Mouse (Mus musculus) adrenal gland, postnatal 14 days (tissue): ENCODE measurements at regions not wholly inside any gene's neighbourhood (a gene's known extent, or its start where the extent isn't known, plus 50 kb on each side); places are given as distances from the start of the nearest gene placed in this dataset.
"Not testable (repeated sequence)": the region's sequence is repeated elsewhere in the genome, so short reads cannot be mapped to it uniquely, and the experiment has no call there.

ENCODE experiments used
- DNase-seq: peaks from one replicate; pipeline ENCODE4 v3.0.0; 2021; ENCODE audit warnings: mixed read lengths
- microRNA-seq, 2 experiments: library from miRNA; unstranded; fragments of <30 nt; microRNA quantifications; one replicate each; pipeline ENCODE4 v1.2.0; 2021

DNA sequence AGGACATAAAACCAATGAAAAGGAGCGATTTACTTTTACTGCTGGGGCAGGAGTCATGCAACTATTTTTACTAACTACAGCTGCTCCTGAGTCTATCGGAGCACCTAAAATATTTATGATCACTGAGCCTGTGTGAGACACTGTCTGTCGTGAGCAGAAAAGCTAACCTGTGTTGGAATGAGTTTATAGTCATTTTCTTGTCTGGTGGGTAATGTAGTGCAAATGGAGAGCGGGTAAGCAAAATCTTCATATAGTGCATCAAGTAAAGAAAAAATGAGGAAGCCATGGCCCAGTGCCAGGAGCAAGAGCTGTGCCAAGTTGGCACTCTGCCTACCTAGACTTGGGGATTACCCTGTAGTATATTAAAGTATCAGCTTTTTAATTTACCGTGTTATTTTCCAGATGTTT lies 1363.1 kb upstream of the Got2 start:
- DNase-seq: peak; percentile 31

DNA sequence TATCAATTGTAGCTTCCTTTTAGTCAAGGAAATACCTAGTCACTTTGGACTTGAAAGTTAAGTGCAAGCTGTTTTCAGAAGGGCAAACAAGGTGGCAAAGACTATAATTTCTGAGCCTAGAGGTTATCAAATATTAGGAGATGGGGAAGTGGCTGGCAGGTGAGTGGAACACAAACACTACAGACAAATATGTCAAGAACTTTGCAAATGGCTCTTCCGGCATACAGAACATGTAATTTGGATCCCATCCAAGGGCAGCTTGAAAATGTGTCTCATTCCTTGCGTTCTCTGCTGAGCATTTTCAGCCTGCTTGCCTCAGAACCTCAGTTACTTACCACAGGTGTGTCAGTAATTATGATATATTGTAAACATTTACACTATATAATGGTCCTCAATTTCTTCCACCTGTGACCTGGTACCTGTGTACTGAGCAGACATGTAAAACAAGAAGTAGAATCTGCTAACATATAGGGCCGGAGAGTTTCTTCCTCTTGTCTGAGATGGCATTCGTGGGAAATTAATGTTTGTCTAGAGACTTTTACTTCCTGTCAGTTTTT lies 1346.3 kb upstream of the Got2 start:
- DNase-seq: no peak

DNA sequence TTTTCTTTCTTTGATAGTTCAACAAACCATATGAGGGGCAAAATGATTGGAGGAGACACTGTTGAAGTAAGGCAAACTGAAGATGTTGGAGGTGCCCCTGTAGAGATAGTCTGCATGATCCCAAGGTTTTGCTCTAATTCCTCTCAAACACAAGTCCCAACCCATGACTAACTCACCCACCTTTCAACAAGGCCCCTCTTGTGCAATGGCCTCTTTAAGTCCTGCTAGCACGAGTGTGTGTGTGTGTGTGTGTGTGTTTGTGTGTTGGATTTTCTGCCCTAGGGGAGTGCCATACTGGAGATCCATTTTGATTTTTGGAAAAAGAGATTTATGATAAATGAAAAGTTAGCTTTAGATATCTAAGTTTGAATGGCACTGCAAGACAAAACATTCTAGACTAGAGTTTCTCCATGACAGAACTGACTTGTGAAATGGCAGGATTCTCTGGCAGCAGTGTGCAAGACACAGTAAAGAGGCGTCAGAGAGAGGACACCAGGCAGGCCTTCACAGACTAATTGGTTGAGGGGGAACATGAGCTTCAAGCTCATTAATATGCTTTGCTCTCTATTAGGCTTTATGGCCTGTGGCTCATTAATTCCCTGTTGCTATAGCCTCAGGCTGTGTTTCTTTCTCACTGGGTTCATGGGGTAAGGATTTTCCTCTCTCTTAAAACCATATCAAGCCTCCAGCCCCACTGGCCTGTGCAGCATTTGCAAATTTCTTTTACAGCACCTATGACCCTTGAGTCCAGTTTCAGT lies 1344.5 kb upstream of the Got2 start:
- DNase-seq: no peak

DNA sequence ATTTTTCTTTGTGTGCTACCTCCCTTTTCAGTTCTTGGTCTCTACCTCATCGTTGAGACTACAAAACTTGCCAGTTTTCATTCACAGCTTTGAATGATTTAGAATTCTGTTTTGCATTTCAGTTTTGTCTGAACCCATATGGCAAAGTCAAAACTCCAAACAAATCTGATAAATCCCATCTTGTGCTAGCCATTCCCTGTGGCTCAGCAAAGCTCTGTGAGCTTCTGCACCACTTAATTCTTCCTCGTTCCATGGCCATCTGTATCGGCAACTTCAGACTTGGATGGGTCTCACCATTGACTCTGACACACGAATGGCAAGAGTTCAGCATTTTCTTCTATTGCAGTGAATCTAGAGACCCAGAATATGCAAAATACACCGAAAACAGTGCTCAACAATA lies 1343.3 kb upstream of the Got2 start:
- DNase-seq: no peak

DNA sequence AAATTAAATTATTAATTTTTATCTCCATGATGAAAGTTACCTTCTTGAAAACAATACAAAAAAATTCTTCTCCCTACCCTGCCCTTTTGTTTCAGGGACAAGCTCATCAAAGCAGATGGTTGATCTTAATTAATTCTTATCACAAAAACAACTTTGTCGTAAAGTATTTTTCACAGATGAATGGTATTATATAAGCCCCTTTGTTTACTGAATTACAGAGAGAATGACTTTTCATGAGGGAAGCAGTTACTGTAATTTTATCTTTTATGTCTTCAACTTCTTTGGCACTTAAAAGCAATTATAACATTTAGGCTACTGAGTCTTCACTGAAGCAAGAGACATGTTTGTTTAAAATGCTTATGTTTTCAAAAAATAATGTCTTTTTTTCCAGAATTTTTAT lies 1303.5 kb upstream of the Got2 start:
- no peak for DNase-seq

DNA sequence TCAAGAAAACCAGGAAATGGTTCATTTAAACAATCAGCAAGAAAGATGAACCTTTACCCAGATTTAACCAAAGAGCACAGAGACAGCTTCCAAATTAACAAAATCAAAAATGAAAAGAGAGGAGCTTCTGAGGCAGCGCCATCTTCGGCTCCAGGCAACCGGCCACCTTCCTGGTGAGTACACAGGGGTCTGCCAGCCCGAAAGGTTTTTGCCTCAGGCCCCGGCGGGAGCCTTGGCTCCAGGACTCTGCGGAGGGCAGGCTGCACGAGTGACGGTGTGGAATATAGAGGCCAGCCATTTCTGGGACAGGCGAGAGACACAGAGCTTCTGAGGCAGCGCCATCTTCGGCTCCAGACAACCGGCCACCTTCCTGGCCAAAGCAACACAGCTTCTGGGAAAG lies 1295.5 kb upstream of the Got2 start:
- not testable (repeated sequence) for DNase-seq

DNA sequence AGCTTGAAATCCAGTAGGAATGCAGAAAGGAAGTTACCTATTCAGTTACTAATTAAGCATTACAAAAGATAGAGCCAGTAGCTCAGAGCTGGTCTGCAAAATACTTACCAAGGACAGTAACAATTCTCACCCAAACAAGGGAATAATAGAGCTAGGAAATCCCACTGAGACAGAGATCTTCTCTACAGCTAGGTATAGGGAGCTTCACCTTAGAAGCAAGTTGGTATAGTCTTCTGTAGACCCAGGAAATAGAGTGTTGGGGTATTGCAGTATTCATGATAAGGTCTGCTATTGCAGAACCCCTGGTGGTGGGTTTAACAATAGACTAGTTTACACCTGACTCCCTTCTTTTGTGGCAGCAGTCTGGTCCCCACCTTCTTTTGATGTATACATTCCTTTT lies 1294.1 kb upstream of the Got2 start:
- not testable (repeated sequence) for DNase-seq

Small RNA genes in the stretch of these regions (microRNA-seq; reads per million reads assigned to microRNA genes)
- gene Gm26399: 0 reads per million in 2 experiments
